Mouse (Mus musculus) C2C12 (cell line): ENCODE measurements around the gene Tmem72.

Experiments used
- CEBPB ChIP-seq: IDR thresholded peaks from one replicate; pipeline ENCODE4 v1.6.1; 2011; ENCODE audit warnings: low read depth, mild to moderate bottlenecking, control low read depth, moderate library complexity
- CTCF ChIP-seq: IDR thresholded peaks from one replicate; pipeline ENCODE4 v1.5.1; 2011; ENCODE audit not compliant: control insufficient read depth, insufficient read depth, insufficient read length
- FOSL1 ChIP-seq: IDR thresholded peaks from one replicate; pipeline ENCODE4 v1.8.0; 2011; ENCODE audit warnings: mild to moderate bottlenecking, low read length; ENCODE audit not compliant: poor library complexity, insufficient read depth, severe bottlenecking
- MAX ChIP-seq: IDR thresholded peaks from one replicate; pipeline ENCODE4 v1.6.1; 2011; ENCODE audit warnings: mild to moderate bottlenecking, control low read depth
- MYOD1 ChIP-seq: IDR thresholded peaks from one replicate; pipeline ENCODE4 v1.6.1; 2011; ENCODE audit warnings: low read depth; ENCODE audit not compliant: control insufficient read depth, insufficient read length
- MYOG ChIP-seq: IDR thresholded peaks from one replicate; pipeline ENCODE4 v1.6.1; 2011; ENCODE audit not compliant: control insufficient read depth, insufficient read length; ENCODE audit errors: extremely low read depth
- USF1 ChIP-seq: IDR thresholded peaks from one replicate; pipeline ENCODE4 v1.6.1; 2011; ENCODE audit warnings: low read depth, mild to moderate bottlenecking, control low read depth, moderate library complexity

DNA sequence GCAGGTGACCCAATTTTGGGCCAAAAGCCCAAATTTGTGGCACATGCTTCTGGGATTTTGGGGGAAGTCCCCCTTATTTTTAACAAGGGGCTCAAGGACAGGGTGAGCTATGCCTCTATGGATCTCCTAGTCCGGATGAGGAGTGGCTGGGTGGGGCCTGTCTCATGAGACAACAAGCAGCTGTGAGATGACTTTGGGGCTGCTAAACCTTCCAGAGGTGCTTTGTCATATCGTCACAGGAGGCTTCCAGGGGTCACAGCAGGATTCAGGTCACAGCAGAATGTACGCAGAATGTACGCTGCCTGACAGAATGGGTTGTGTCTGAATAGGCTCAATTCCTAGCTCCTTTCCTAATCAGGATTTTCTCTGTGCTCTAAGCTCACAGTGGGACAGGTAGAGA is 1.6 kb upstream of the Tmem72 start:
- TF ChIP-seq CEBPB (no peak), CTCF (no peak), MAX (no peak), MYOG (no peak), USF1 (no peak), FOSL1 (no peak), MYOD1 (no peak)
